Mouse (Mus musculus) CH12.LX (cell line): ENCODE data around the gene Igsf10.

Experiments
- CHD2 ChIP-seq: IDR thresholded peaks from 2 replicates; pipeline ENCODE4 v1.6.1; 2011; ENCODE audit warnings: low read length, improper control_type of control experiment
- CTCF ChIP-seq, 2 experiments: IDR thresholded peaks in 1 of 2; conservative IDR thresholded peaks in 1 of 2; 2 replicates each; pipeline ENCODE4 v1.5.1; 2011 to 2012; ENCODE audit warnings: low read depth in 2 of 2, low read length in 2 of 2, improper control_type of control experiment in 1 of 2, inconsistent platforms in 1 of 2, mild to moderate bottlenecking in 1 of 2, moderate library complexity in 1 of 2
- HCFC1 ChIP-seq: IDR thresholded peaks from 2 replicates; pipeline ENCODE4 v1.6.1; 2012; ENCODE audit warnings: low read depth, mild to moderate bottlenecking, inconsistent platforms, low read length, improper control_type of control experiment
- KAT2A ChIP-seq: IDR thresholded peaks from 2 replicates; pipeline ENCODE4 v1.6.1; 2012; ENCODE audit warnings: low read length, improper control_type of control experiment, inconsistent platforms; ENCODE audit not compliant: insufficient replicate concordance
- MAFK ChIP-seq: IDR thresholded peaks from 2 replicates; pipeline ENCODE4 v1.6.1; 2011; ENCODE audit warnings: low read length, improper control_type of control experiment; ENCODE audit not compliant: insufficient replicate concordance
- MYC ChIP-seq: IDR thresholded peaks from 2 replicates; pipeline ENCODE4 v1.6.1; 2011; ENCODE audit warnings: low read depth, mild to moderate bottlenecking, improper control_type of control experiment, low read length
- SIN3A ChIP-seq: IDR thresholded peaks from 2 replicates; pipeline ENCODE4 v1.6.1; 2012; ENCODE audit warnings: low read length, improper control_type of control experiment, inconsistent platforms

- TF ChIP-seq CHD2 = no peak
- no peak for TF ChIP-seq KAT2A
- TF ChIP-seq HCFC1 = no peak
- TF ChIP-seq SIN3A = no peak
- no peak for TF ChIP-seq MAFK
- peak; percentile 77 to 79 for TF ChIP-seq CTCF (conservative IDR thresholded peaks at IDR 0.05 in 1 of 2, IDR thresholded peaks at IDR 0.05 in 1 of 2; ENCODE audit: low read depth in 2 of 2, low read length in 2 of 2)
- TF ChIP-seq MYC = peak; percentile 34; the same call in 1 of the 2 replicates
Observed at GRCm38 (mm10) chr3:59321278-59321876, 22.8 kb downstream of the Igsf10 start.
